Mouse (Mus musculus): Measurements from ENCODE around the gene Kcnip1. TPM values are rescaled to one million over a fixed set of nuclear protein-coding genes. Genes with fewer than 3 reads are reported as not detected.

Gene Kcnip1
- polyA plus RNA-seq, 1 experiment from 2014 or later, result 0.35 TPM

- H3K27ac ChIP-seq, result no peak overlapping the region
- H3K27me3 ChIP-seq, result no peaks in the 10 kb centered on the region
- no peak overlapping the region for H3K9ac ChIP-seq
- no peak for ATAC-seq (ENCODE audit: low read depth)
- DNase-seq, result no peak
- 56% methylated on average over 4 of the region's 4 CpGs for WGBS (ENCODE audit: insufficient replicate concordance)
- no peaks in the 10 kb centered on the region for H3K36me3 ChIP-seq
- no peaks in the 10 kb centered on the region for H3K4me1 ChIP-seq (replicated peaks)
- H3K4me2 ChIP-seq, result no peak overlapping the region
- no peak overlapping the region for H3K4me3 ChIP-seq (replicated peaks)
- no peaks in the 10 kb centered on the region for H3K9me3 ChIP-seq (replicated peaks)
Observed at GRCm38 (mm10) chr11:33780263-33780662, 212.7 kb downstream of the Kcnip1 start.

DNA sequence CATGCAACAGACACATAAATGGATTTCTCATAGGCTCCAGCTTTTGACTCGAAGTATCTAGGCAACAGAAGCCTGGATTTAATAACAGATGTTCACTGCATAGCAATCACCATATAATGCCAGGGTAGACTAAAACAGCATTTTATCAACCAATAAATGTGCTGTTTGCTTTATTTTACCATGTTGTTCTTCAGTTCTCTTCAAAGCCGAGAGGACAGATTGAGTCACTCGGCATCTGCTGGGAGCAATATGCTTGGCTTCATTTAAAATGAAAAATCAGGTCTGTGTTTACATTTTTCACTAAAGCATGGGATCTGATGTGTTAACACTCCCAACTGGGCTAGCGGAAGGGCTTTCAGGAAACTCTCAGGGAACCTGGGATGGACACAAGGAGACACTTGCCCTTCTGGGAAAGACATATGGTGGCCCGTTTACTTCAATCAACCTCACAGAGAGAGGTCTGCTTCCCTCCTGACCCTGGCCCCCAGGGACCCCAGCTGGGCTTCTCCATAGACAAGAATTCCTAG lies 220.3 kb downstream of the Kcnip1 start:
- Histone ChIP-seq H3K9ac (no peak overlapping the region), H3K4me1 (replicated peaks) (no peaks in the 10 kb centered on the region), H3K27me3 (no peaks in the 10 kb centered on the region), H3K4me2 (no peak overlapping the region), H3K36me3 (no peaks in the 10 kb centered on the region), H3K27ac (no peak overlapping the region), H3K4me3 (replicated peaks) (no peak overlapping the region), H3K9me3 (replicated peaks) (no peaks in the 10 kb centered on the region)
- ATAC-seq (ENCODE audit: low read depth) (no peak), DNase-seq (no peak)
- 60% methylated on average over 5 of the region's 5 CpGs for WGBS (ENCODE audit: insufficient replicate concordance)

DNA sequence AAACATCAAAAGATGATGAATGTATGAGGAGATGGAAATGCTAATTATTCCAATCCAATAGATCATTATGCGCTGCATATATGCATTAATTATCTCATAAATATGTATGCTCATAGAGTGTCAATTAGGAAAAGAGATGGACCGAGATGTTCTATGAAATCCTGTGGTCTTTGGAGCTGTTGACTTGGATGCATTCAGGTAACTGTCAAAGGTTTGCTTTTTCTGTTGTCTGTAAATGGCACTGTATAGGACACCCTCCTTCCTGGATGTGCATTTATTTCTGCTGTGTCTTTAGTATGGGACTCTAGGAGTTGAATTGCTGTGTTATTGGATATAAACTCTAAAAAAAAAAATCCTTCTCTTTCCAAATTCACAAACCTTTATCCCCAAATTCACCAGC lies 220.9 kb downstream of the Kcnip1 start:
- no peak overlapping the region for H3K27ac ChIP-seq
- H3K4me1 ChIP-seq (replicated peaks), result no peaks in the 10 kb centered on the region
- ATAC-seq (ENCODE audit: low read depth) (no peak), DNase-seq (no peak)
- no peak overlapping the region for H3K4me2 ChIP-seq
- WGBS (ENCODE audit: insufficient replicate concordance), result 60% methylated on average over 2 of the region's 2 CpGs
- H3K36me3 ChIP-seq, result no peaks in the 10 kb centered on the region
- H3K27me3 ChIP-seq, result no peaks in the 10 kb centered on the region
- no peak overlapping the region for H3K9ac ChIP-seq
- H3K4me3 ChIP-seq (replicated peaks), result no peak overlapping the region
- no peaks in the 10 kb centered on the region for H3K9me3 ChIP-seq (replicated peaks)

- Histone ChIP-seq H3K9me3 (replicated peaks) (no peaks in the 10 kb centered on the region), H3K36me3 (no peaks in the 10 kb centered on the region), H3K4me2 (no peak overlapping the region), H3K27me3 (no peaks in the 10 kb centered on the region), H3K9ac (no peak overlapping the region), H3K4me3 (replicated peaks) (no peak overlapping the region), H3K4me1 (replicated peaks) (no peaks in the 10 kb centered on the region), H3K27ac (no peak overlapping the region)
- DNase-seq, result no peak
- ATAC-seq (ENCODE audit: low read depth), result no peak
- WGBS (ENCODE audit: insufficient replicate concordance), result 55% methylated on average over 9 of the region's 9 CpGs
Observed at GRCm38 (mm10) chr11:33766976-33767938, 225.7 kb downstream of the Kcnip1 start.

GRCm38 (mm10) chr11:33761201-33761755 lies 231.7 kb downstream of the Kcnip1 start:
- H3K27ac ChIP-seq, result no peak overlapping the region
- H3K4me1 ChIP-seq (replicated peaks), result no peaks in the 10 kb centered on the region
- DNase-seq (no peak), ATAC-seq (ENCODE audit: low read depth) (no peak)
- H3K9ac ChIP-seq, result no peak overlapping the region
- no peaks in the 10 kb centered on the region for H3K36me3 ChIP-seq
- H3K27me3 ChIP-seq, result no peaks in the 10 kb centered on the region
- no peak overlapping the region for H3K4me3 ChIP-seq (replicated peaks)
- H3K4me2 ChIP-seq, result no peak overlapping the region
- 73% methylated on average over 16 of the region's 16 CpGs for WGBS (ENCODE audit: insufficient replicate concordance)
- H3K9me3 ChIP-seq (replicated peaks), result no peaks in the 10 kb centered on the region

- Histone ChIP-seq H3K27me3 (no peaks in the 10 kb centered on the region), H3K9ac (no peak overlapping the region), H3K27ac (no peak overlapping the region), H3K9me3 (replicated peaks) (no peaks in the 10 kb centered on the region), H3K4me2 (no peak overlapping the region), H3K4me1 (replicated peaks) (no peaks in the 10 kb centered on the region), H3K4me3 (replicated peaks) (no peak overlapping the region), H3K36me3 (no peaks in the 10 kb centered on the region)
- no peak for DNase-seq
- ATAC-seq (ENCODE audit: low read depth), result no peak
- WGBS (ENCODE audit: insufficient replicate concordance), result 65% methylated on average over 15 of the region's 15 CpGs
Observed at GRCm38 (mm10) chr11:33756624-33757023, 236.3 kb downstream of the Kcnip1 start.

- no peak overlapping the region for H3K4me2 ChIP-seq
- ATAC-seq (ENCODE audit: low read depth) (no peak), DNase-seq (no peak)
- WGBS (ENCODE audit: insufficient replicate concordance), result 53% methylated on average over 4 of the region's 4 CpGs
- H3K27me3 ChIP-seq, result no peaks in the 10 kb centered on the region
- no peak overlapping the region for H3K4me3 ChIP-seq (replicated peaks)
- H3K9ac ChIP-seq, result no peak overlapping the region
- H3K9me3 ChIP-seq (replicated peaks), result no peaks in the 10 kb centered on the region
- H3K27ac ChIP-seq, result no peak overlapping the region
- no peaks in the 10 kb centered on the region for H3K4me1 ChIP-seq (replicated peaks)
- H3K36me3 ChIP-seq, result no peaks in the 10 kb centered on the region
Observed at GRCm38 (mm10) chr11:33752431-33752873, 240.5 kb downstream of the Kcnip1 start.

DNA sequence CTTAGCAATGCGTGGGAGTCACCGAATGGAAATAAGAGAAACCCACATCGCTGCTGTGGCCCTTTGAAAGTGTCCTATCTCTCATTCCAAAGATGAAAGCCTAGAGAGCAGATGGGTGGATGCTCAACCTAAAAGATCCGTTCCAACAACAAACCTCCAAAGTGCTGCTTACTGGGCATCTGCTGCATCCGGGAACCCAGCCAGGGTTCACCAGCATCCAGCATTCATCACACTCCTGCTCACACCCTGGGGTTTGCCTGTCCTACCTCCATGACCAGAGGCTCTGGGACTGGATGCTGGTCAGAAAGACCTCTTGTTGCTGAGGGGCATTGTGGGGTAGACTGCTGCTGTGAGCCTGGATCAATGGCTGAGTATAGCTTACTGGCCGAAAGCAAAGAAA lies 241.4 kb downstream of the Kcnip1 start:
- H3K4me1 ChIP-seq (replicated peaks), result no peaks in the 10 kb centered on the region
- DNase-seq (no peak), ATAC-seq (ENCODE audit: low read depth) (no peak)
- no peak overlapping the region for H3K4me2 ChIP-seq
- 70% methylated on average over 6 of the region's 6 CpGs for WGBS (ENCODE audit: insufficient replicate concordance)
- no peak overlapping the region for H3K9ac ChIP-seq
- H3K36me3 ChIP-seq, result no peaks in the 10 kb centered on the region
- H3K27me3 ChIP-seq, result no peaks in the 10 kb centered on the region
- no peak overlapping the region for H3K27ac ChIP-seq
- no peak overlapping the region for H3K4me3 ChIP-seq (replicated peaks)
- H3K9me3 ChIP-seq (replicated peaks), result no peaks in the 10 kb centered on the region

GRCm38 (mm10) chr11:33749979-33750378 lies 243.0 kb downstream of the Kcnip1 start:
- Histone ChIP-seq H3K27ac (no peak overlapping the region), H3K4me2 (no peak overlapping the region), H3K36me3 (no peaks in the 10 kb centered on the region), H3K27me3 (no peaks in the 10 kb centered on the region), H3K9me3 (replicated peaks) (no peaks in the 10 kb centered on the region), H3K4me3 (replicated peaks) (no peak overlapping the region), H3K4me1 (replicated peaks) (no peaks in the 10 kb centered on the region), H3K9ac (no peak overlapping the region)
- DNase-seq, result no peak
- 65% methylated on average over 4 of the region's 4 CpGs for WGBS (ENCODE audit: insufficient replicate concordance)
- no peak for ATAC-seq (ENCODE audit: low read depth)

GRCm38 (mm10) chr11:33749408-33749807 lies 243.5 kb downstream of the Kcnip1 start:
- Histone ChIP-seq H3K27me3 (no peaks in the 10 kb centered on the region), H3K9ac (no peak overlapping the region), H3K4me3 (replicated peaks) (no peak overlapping the region), H3K4me1 (replicated peaks) (no peaks in the 10 kb centered on the region), H3K36me3 (no peaks in the 10 kb centered on the region), H3K27ac (no peak overlapping the region), H3K4me2 (no peak overlapping the region), H3K9me3 (replicated peaks) (no peaks in the 10 kb centered on the region)
- ATAC-seq (ENCODE audit: low read depth) (no peak), DNase-seq (no peak)
- WGBS (ENCODE audit: insufficient replicate concordance), result 87% methylated on average over 12 of the region's 12 CpGs

GRCm38 (mm10) chr11:33748754-33749153 lies 244.2 kb downstream of the Kcnip1 start:
- no peak overlapping the region for H3K4me2 ChIP-seq
- no peaks in the 10 kb centered on the region for H3K4me1 ChIP-seq (replicated peaks)
- ATAC-seq (ENCODE audit: low read depth) (no peak), DNase-seq (no peak)
- no peak overlapping the region for H3K9ac ChIP-seq
- no peak overlapping the region for H3K27ac ChIP-seq
- H3K36me3 ChIP-seq, result no peaks in the 10 kb centered on the region
- no peak overlapping the region for H3K4me3 ChIP-seq (replicated peaks)
- no peaks in the 10 kb centered on the region for H3K27me3 ChIP-seq
- H3K9me3 ChIP-seq (replicated peaks), result no peaks in the 10 kb centered on the region
- 64% methylated on average over 5 of the region's 5 CpGs for WGBS (ENCODE audit: insufficient replicate concordance)

Measured in liver, embryonic 13.5 days (tissue).